Mouse (Mus musculus) left cerebral cortex, adult 11 months (tissue): Measurements from ENCODE around the gene Dhx35.

Experiments
- DNase-seq: peaks from one replicate; pipeline ENCODE4 v3.0.0; 2022; ENCODE audit warnings: low spot score

Gene Dhx35

GRCm38 (mm10) chr2:158803575-158803974, 9.0 kb downstream of the Dhx35 start:
- DNase-seq, result no peak

DNA sequence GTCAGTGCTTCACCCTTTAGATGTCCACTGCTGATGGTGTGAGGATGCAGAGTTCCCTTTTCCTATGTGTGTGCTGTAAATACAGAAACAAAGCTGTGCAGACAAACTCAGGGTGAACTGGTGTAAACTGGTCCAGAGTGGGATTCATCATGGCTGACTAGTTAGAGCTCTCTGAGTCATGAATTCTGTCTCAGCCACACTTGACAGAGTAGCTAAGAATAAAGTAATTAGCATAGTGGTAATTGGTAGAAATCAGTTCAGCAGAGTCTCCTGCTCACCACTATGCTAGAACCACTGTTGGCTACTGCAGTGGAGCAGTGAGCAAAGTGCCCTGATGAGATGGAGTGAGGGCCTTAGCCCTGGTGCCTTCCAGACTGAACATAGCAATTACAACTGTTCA, 21.1 kb downstream of the Dhx35 start:
- DNase-seq, result no peak

DNA sequence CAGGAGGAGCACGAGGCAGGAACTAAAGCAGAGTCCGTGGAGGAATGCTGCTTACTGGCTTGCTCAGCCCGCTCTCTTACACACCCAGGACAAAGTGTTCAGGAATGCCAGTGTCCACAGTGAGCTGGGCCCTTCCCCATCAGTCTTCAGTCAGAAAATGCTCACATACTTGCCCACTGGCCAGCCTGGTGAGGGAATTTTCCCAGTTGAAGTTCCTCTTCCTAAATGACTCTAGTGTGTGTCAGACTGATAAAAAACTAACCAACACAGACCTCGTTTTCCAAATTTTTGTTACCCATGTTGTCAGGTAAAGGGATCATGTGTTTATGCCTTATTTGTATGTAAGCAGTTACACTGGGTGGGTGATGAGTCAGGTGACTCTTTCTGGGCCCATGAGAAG, 21.6 kb downstream of the Dhx35 start:
- no peak for DNase-seq

- no peak for DNase-seq
These were observed 23.1 kb downstream of the Dhx35 start for GRCm38 (mm10) chr2:158817708-158818107.

DNA sequence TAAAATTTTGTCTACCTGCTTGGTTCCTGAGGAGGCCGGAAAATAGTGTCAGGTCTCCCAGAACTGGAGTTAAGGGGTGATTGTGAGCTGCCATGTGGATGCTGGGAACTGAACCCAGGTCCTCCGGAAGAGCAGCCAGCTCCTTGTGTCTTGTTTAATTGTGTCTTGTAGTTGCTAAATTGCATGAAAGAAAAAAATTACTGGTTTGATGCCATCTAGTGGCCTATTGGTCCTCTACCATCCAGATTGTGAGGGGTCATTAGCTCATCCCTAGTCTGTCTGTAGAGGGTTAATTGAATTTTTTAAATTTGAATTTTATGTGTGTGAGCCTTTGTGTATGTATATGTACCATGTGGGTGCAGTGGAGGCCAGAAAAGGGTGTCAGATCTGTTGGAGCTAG, 33.5 kb downstream of the Dhx35 start:
- DNase-seq, result no peak

DNA sequence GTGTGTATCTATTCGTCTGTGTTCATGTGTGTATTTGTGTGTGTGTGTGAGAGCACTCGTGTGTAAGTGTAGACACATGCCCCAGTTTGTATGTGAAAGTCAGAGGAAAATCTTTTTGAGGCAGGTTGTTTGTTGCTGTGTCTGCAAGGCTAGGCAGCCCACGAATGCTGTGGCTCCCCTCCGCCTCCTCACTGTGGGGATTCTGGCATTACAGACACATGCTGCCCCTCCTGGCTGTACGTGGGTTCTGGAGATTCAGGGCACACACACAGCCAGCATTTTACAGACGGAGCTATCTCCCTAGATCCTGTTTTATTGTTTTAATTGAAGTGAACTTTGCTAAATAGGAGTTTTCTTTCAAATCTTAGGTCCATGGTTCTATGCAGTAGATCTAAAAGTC, 35.1 kb downstream of the Dhx35 start:
- no peak for DNase-seq

GRCm38 (mm10) chr2:158833221-158833620, 38.6 kb downstream of the Dhx35 start:
- no peak for DNase-seq

- no peak for DNase-seq
These were observed 39.0 kb downstream of the Dhx35 start for GRCm38 (mm10) chr2:158833645-158834044.

DNA sequence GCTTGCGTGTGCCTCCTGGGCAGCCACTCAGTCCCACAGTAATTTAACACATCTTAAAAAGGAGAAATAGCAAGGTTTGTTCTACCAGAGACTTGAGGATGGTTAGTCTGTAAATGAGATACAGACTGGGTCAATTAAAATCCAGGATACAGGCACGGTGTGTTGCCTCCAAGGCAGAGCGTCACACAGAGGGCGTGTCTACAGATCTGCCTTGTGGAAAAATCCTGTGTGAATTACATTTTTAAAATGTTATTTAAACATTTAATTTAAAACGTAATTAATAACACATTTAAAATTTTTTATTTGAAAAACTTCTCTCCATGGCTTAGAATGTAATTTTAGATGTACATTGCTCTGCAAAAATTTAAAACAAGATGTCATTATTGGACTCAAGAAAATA, 48.7 kb downstream of the Dhx35 start:
- DNase-seq, result no peak

- DNase-seq, result no peak
These were observed 50.4 kb downstream of the Dhx35 start for GRCm38 (mm10) chr2:158845031-158845430.

DNA sequence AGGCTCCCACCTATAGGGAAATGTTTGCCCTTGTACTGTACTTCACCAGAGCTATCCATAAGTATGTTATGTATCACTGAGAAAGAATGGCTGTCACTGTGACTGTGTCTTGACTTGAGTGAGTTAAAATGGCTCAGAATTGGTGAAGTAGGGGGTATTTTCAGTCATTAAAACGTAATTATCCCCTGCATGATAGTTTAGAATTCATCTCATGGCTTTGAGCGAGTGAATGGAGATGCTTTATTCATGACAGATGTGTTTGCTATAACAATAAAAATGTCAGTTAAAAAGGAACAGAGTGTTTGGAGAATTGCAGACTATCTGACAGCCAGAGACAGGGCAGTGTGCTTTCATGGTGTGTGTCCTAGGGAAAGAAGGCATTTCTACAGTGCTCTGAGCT, 51.6 kb downstream of the Dhx35 start:
- DNase-seq, result no peak

- DNase-seq, result no peak
These were observed 53.4 kb downstream of the Dhx35 start for GRCm38 (mm10) chr2:158847991-158848390.

- no peak for DNase-seq
These were observed 54.8 kb downstream of the Dhx35 start for GRCm38 (mm10) chr2:158849416-158849815.

DNA sequence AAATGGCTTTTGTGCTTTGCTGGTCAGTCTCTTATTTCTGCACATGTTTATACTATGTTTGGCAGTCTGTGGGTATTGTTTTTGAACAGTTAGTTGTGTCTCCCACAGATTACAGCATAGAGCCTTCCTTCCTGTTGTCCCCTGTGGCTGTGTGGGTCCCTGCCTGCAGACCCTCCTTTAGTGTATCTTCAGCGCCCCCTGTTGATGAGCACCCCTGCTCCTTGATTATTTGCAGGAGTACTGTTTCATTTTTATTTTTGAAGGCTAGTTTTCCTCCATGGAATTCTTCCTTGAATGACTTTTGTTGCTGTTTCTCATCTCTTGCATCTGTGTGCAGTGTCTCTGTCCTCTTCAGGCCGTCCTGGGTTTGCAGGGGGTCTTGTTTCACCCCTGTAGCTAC, 58.0 kb downstream of the Dhx35 start:
- DNase-seq, result no peak

GRCm38 (mm10) chr2:158856896-158857499, 62.4 kb downstream of the Dhx35 start:
- DNase-seq, result no peak

DNA sequence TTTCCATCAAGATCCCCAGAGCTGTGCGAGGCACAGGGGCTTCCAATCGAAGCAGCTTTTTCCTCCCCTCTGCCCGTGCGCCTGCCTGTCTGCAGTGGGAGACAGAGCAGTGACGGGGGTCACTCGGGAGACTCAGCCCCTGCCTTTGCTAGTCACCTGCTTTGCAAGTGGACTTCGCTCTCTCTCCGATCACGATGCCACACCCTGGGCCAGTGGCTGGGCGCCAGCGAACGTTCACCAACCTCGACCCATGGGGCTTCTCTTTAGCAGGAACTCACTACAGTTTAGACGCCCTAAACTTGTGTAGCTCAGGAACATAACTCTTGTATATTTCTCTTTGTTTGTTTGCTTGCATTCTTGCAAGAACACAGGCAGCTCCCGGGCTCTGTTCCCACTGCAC, 63.0 kb downstream of the Dhx35 start:
- DNase-seq, result no peak

DNA sequence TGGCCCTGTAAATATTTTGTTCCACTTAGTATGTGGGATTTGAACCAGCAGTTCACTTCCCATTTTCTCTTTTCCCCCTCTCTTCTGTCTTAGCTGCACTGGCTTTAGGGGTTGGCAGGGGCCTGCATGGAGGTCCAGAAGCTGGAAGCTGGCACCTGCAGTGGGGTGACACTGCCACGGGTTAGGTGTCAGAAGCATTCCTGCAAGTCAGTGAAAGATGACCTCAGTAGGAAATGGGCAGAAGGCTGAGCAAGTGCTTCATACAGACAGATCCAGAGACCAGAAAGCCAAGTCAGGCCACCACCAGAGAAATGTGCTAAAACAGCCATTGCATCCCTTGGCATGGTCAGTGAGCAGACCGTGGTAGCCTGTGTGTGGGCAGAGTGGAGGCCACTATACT, 66.5 kb downstream of the Dhx35 start:
- no peak for DNase-seq

DNA sequence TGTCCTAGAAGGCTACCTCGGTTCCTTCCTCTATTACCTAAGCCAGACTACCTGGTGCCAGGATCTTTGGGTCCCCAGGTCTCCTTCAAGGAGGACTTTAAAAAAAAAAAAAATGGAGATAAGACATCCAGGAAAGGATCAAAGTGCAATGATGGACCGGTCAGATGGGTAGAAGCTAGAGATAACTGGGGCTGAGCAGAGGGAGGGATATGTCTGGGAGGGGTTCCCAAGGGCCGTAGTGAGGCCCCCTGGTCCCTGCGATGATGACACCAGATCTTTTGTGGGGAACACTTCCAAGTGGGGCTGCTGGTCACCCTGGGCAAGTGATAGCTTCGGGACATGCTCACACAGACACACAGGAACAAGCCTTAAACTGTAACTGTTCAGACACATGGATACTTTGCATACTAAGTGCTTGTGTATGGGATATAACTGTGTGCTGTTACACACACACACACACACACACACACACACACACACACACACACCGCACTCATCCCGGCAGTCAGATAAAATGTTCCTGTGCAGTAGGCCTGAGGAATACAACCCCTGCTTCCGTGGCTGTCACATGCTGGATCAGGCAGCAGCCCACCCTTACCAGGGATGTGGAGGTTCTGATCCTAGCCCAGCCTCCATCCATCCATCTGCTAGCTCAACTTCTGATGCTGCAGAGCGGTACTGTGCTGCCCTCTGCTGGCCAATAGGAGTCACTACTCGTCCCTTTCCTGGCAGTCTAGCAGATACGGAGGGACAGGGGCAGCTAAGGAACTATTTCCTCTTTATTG, 68.9 kb downstream of the Dhx35 start:
- DNase-seq, result peak; percentile 47

GRCm38 (mm10) chr2:158864126-158864458, 69.5 kb downstream of the Dhx35 start:
- no peak for DNase-seq

DNA sequence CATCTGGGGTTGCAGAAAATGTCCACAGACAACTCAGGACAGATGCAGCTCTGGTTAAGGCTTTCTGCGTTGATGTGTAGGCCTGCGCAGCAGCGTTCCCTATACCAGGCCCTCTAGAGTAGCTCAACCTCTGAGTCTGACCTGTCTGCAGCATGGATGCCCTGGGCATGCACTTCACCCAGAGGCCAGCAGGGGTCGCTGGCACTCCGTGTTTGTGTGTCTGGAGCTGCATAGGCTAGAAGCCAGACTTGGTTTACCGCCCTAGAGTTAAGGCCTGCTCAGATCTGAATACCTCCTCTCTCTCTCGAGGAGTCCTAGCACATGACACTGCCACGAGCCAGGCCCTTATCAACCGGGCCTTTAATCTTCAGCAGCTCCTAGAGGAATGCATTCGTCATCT, 70.8 kb downstream of the Dhx35 start:
- DNase-seq, result peak; percentile 47

GRCm38 (mm10) chr2:158886571-158886970, 92.0 kb downstream of the Dhx35 start:
- no peak for DNase-seq

DNA sequence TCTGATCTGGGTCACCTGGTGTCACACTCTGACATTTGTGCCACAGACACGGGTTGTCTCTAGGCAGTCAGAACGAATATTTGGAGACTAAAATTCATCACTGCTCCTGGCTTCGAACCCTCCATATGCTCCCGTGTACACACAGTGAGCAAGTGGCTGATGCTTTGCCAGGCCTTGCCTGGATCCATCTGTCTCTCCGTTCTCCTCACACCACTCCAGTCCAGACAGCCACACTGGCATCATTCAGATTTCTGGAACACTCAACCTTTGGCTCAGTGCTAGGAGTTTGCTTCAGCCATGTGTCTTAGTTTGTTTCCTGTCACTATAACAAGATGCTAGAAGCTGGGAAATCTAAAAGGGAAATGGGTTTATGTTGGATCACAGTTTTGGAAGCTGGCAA, 93.9 kb downstream of the Dhx35 start:
- no peak for DNase-seq

DNA sequence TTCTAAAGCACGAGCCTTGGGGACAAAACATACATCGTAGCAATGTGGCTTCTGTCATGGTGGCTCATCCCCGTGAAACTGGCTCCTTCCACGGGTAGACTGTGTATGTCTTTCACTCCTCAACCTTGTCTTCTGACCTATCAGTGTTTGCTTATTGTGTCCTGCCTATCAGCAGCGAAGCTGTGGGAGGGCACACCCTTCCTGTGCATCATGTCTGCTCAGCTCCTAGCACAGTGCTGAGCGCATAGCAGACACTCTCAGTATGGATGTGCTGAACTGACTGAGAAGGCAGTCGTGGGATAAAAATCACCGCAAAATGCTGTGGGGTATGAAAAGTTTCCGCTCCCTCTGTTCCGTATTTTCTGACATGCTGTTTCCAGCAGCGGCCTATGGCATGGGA, 94.6 kb downstream of the Dhx35 start:
- no peak for DNase-seq

GRCm38 (mm10) chr2:158891319-158891718, 96.7 kb downstream of the Dhx35 start:
- no peak for DNase-seq
